Mouse (Mus musculus): ENCODE data around the gene Grid1. TPM values are rescaled to one million over a fixed set of nuclear protein-coding genes. Genes with fewer than 3 reads are reported as not detected.

Grid1 gene
- polyA plus RNA-seq, 1 experiment from 2014 or later: 0.49 TPM

GRCm38 (mm10) chr14:35112327-35113275, 292.7 kb downstream of the Grid1 start:
- Histone ChIP-seq H3K36me3 (ENCODE audit: control insufficient read depth, insufficient read depth, low read length) (no peaks in the 10 kb centered on the region), H3K4me2 (ENCODE audit: low read length) (no peak overlapping the region), H3K9me3 (ENCODE audit: control insufficient read depth, low read length) (no peaks in the 10 kb centered on the region), H3K4me1 (replicated peaks; ENCODE audit: control insufficient read depth, insufficient read depth, low read length) (no peaks in the 10 kb centered on the region), H3K27ac (ENCODE audit: low read depth) (no peak overlapping the region), H3K27me3 (replicated peaks; ENCODE audit: control insufficient read depth, insufficient read depth, low read length) (no peaks in the 10 kb centered on the region), H3K9ac (ENCODE audit: low read length) (no peak overlapping the region), H3K4me3 (ENCODE audit: low read depth, low read length) (no peak overlapping the region)
- DNase-seq (ENCODE audit: low spot score) (no peak), ATAC-seq (replicated peaks; ENCODE audit: low FRiP score, low TSS enrichment, low read depth) (no peak)
- 63% methylated on average over 11 of the region's 11 CpGs for WGBS

GRCm38 (mm10) chr14:35113276-35113645, 293.4 kb downstream of the Grid1 start:
- H3K9ac ChIP-seq (ENCODE audit: low read length): no peak overlapping the region
- H3K9me3 ChIP-seq (ENCODE audit: control insufficient read depth, low read length): no peaks in the 10 kb centered on the region
- H3K27me3 ChIP-seq (replicated peaks; ENCODE audit: control insufficient read depth, insufficient read depth, low read length): no peaks in the 10 kb centered on the region
- DNase-seq (ENCODE audit: low spot score) (no peak), ATAC-seq (replicated peaks; ENCODE audit: low FRiP score, low TSS enrichment, low read depth) (no peak)
- 84% methylated on average over 2 of the region's 2 CpGs for WGBS
- no peak overlapping the region for H3K4me3 ChIP-seq (ENCODE audit: low read depth, low read length)
- no peaks in the 10 kb centered on the region for H3K36me3 ChIP-seq (ENCODE audit: control insufficient read depth, insufficient read depth, low read length)
- no peak overlapping the region for H3K27ac ChIP-seq (ENCODE audit: low read depth)
- H3K4me2 ChIP-seq (ENCODE audit: low read length): no peak overlapping the region
- no peaks in the 10 kb centered on the region for H3K4me1 ChIP-seq (replicated peaks; ENCODE audit: control insufficient read depth, insufficient read depth, low read length)

- ATAC-seq (replicated peaks; ENCODE audit: low FRiP score, low TSS enrichment, low read depth): no peak
- Histone ChIP-seq H3K9ac (ENCODE audit: low read length) (no peak overlapping the region), H3K4me1 (replicated peaks; ENCODE audit: control insufficient read depth, insufficient read depth, low read length) (no peaks in the 10 kb centered on the region), H3K4me2 (ENCODE audit: low read length) (no peak overlapping the region), H3K27ac (ENCODE audit: low read depth) (no peak overlapping the region), H3K36me3 (ENCODE audit: control insufficient read depth, insufficient read depth, low read length) (no peaks in the 10 kb centered on the region), H3K27me3 (replicated peaks; ENCODE audit: control insufficient read depth, insufficient read depth, low read length) (no peaks in the 10 kb centered on the region), H3K9me3 (ENCODE audit: control insufficient read depth, low read length) (no peaks in the 10 kb centered on the region), H3K4me3 (ENCODE audit: low read depth, low read length) (no peak overlapping the region)
- 57% methylated on average over 3 of the region's 3 CpGs for WGBS
- no peak for DNase-seq (ENCODE audit: low spot score)
Observed at GRCm38 (mm10) chr14:35115913-35116312, 296.0 kb downstream of the Grid1 start.

GRCm38 (mm10) chr14:35120089-35120488, 300.2 kb downstream of the Grid1 start:
- no peak overlapping the region for H3K27ac ChIP-seq (ENCODE audit: low read depth)
- DNase-seq (ENCODE audit: low spot score) (no peak), ATAC-seq (replicated peaks; ENCODE audit: low FRiP score, low TSS enrichment, low read depth) (no peak)
- no peak overlapping the region for H3K9ac ChIP-seq (ENCODE audit: low read length)
- no peaks in the 10 kb centered on the region for H3K27me3 ChIP-seq (replicated peaks; ENCODE audit: control insufficient read depth, insufficient read depth, low read length)
- H3K4me3 ChIP-seq (ENCODE audit: low read depth, low read length): no peak overlapping the region
- no peak overlapping the region for H3K4me2 ChIP-seq (ENCODE audit: low read length)
- no peaks in the 10 kb centered on the region for H3K9me3 ChIP-seq (ENCODE audit: control insufficient read depth, low read length)
- no peaks in the 10 kb centered on the region for H3K36me3 ChIP-seq (ENCODE audit: control insufficient read depth, insufficient read depth, low read length)
- H3K4me1 ChIP-seq (replicated peaks; ENCODE audit: control insufficient read depth, insufficient read depth, low read length): no peaks in the 10 kb centered on the region
- 60% methylated on average over 2 of the region's 2 CpGs for WGBS

GRCm38 (mm10) chr14:35120905-35121304, 301.0 kb downstream of the Grid1 start:
- Histone ChIP-seq H3K9me3 (ENCODE audit: control insufficient read depth, low read length) (no peaks in the 10 kb centered on the region), H3K4me3 (ENCODE audit: low read depth, low read length) (no peak overlapping the region), H3K27me3 (replicated peaks; ENCODE audit: control insufficient read depth, insufficient read depth, low read length) (no peaks in the 10 kb centered on the region), H3K9ac (ENCODE audit: low read length) (no peak overlapping the region), H3K4me2 (ENCODE audit: low read length) (no peak overlapping the region), H3K36me3 (ENCODE audit: control insufficient read depth, insufficient read depth, low read length) (no peaks in the 10 kb centered on the region), H3K27ac (ENCODE audit: low read depth) (no peak overlapping the region), H3K4me1 (replicated peaks; ENCODE audit: control insufficient read depth, insufficient read depth, low read length) (no peaks in the 10 kb centered on the region)
- 82% methylated on average over 4 of the region's 4 CpGs for WGBS
- no peak for DNase-seq (ENCODE audit: low spot score)
- ATAC-seq (replicated peaks; ENCODE audit: low FRiP score, low TSS enrichment, low read depth): no peak

- no peak for ATAC-seq (replicated peaks; ENCODE audit: low FRiP score, low TSS enrichment, low read depth)
- no peak for DNase-seq (ENCODE audit: low spot score)
- H3K9me3 ChIP-seq (ENCODE audit: control insufficient read depth, low read length): no peaks in the 10 kb centered on the region
- H3K9ac ChIP-seq (ENCODE audit: low read length): no peak overlapping the region
- H3K27me3 ChIP-seq (replicated peaks; ENCODE audit: control insufficient read depth, insufficient read depth, low read length): no peaks in the 10 kb centered on the region
- no peak overlapping the region for H3K4me2 ChIP-seq (ENCODE audit: low read length)
- H3K4me1 ChIP-seq (replicated peaks; ENCODE audit: control insufficient read depth, insufficient read depth, low read length): no peaks in the 10 kb centered on the region
- H3K4me3 ChIP-seq (ENCODE audit: low read depth, low read length): no peak overlapping the region
- no peak overlapping the region for H3K27ac ChIP-seq (ENCODE audit: low read depth)
- no peaks in the 10 kb centered on the region for H3K36me3 ChIP-seq (ENCODE audit: control insufficient read depth, insufficient read depth, low read length)
- WGBS: 74% methylated on average over 3 of the region's 3 CpGs
Observed at GRCm38 (mm10) chr14:35122111-35122510, 302.2 kb downstream of the Grid1 start.

GRCm38 (mm10) chr14:35123260-35123875, 303.5 kb downstream of the Grid1 start:
- H3K4me3 ChIP-seq (ENCODE audit: low read depth, low read length): no peak overlapping the region
- H3K4me1 ChIP-seq (replicated peaks; ENCODE audit: control insufficient read depth, insufficient read depth, low read length): no peaks in the 10 kb centered on the region
- H3K9me3 ChIP-seq (ENCODE audit: control insufficient read depth, low read length): no peaks in the 10 kb centered on the region
- DNase-seq (ENCODE audit: low spot score) (no peak), ATAC-seq (replicated peaks; ENCODE audit: low FRiP score, low TSS enrichment, low read depth) (no peak)
- 80% methylated on average over 5 of the region's 5 CpGs for WGBS
- no peaks in the 10 kb centered on the region for H3K27me3 ChIP-seq (replicated peaks; ENCODE audit: control insufficient read depth, insufficient read depth, low read length)
- H3K36me3 ChIP-seq (ENCODE audit: control insufficient read depth, insufficient read depth, low read length): no peaks in the 10 kb centered on the region
- H3K27ac ChIP-seq (ENCODE audit: low read depth): no peak overlapping the region
- H3K4me2 ChIP-seq (ENCODE audit: low read length): no peak overlapping the region
- H3K9ac ChIP-seq (ENCODE audit: low read length): no peak overlapping the region

GRCm38 (mm10) chr14:35127616-35128015, 307.7 kb downstream of the Grid1 start:
- no peak overlapping the region for H3K4me3 ChIP-seq (ENCODE audit: low read depth, low read length)
- no peaks in the 10 kb centered on the region for H3K9me3 ChIP-seq (ENCODE audit: control insufficient read depth, low read length)
- H3K27ac ChIP-seq (ENCODE audit: low read depth): no peak overlapping the region
- H3K9ac ChIP-seq (ENCODE audit: low read length): no peak overlapping the region
- 85% methylated on average over 8 of the region's 8 CpGs for WGBS
- H3K27me3 ChIP-seq (replicated peaks; ENCODE audit: control insufficient read depth, insufficient read depth, low read length): no peaks in the 10 kb centered on the region
- no peaks in the 10 kb centered on the region for H3K4me1 ChIP-seq (replicated peaks; ENCODE audit: control insufficient read depth, insufficient read depth, low read length)
- ATAC-seq (replicated peaks; ENCODE audit: low FRiP score, low TSS enrichment, low read depth) (no peak), DNase-seq (ENCODE audit: low spot score) (no peak)
- no peak overlapping the region for H3K4me2 ChIP-seq (ENCODE audit: low read length)
- no peaks in the 10 kb centered on the region for H3K36me3 ChIP-seq (ENCODE audit: control insufficient read depth, insufficient read depth, low read length)
